Mouse (Mus musculus) A20 (cell line): ENCODE measurements around the gene Chrna4.

Source experiments
- DNase-seq: peaks from one replicate; pipeline ENCODE4 v3.0.0-alpha.2; 2011; ENCODE audit warnings: low read depth, low spot score

Chrna4 gene

GRCm38 (mm10) chr2:181043437-181043836 lies at the start of gene Chrna4:
Gene Chrna4 (minus strand): TSS chr2:181043546.
- DNase-seq: no peak

DNA sequence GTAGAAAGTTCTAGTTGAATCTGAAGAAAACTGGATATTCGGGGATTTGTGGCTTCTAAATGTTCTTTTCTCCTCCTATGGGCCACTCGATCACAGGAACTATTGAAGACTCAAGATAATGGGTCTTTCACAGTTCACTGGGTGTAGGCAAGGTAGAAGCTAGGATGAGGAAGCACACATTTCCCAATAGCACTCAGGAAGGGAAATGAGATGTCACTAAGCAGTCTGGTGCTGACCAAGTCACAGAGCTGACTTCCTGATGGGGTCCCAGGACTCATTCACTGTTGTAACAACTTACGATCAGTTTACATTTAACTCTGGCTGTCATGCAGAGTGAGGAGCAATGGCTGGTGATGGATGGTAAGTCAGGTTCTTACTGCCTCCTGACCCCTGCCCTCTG lies 46.8 kb upstream of the Chrna4 start:
- DNase-seq: no peak

DNA sequence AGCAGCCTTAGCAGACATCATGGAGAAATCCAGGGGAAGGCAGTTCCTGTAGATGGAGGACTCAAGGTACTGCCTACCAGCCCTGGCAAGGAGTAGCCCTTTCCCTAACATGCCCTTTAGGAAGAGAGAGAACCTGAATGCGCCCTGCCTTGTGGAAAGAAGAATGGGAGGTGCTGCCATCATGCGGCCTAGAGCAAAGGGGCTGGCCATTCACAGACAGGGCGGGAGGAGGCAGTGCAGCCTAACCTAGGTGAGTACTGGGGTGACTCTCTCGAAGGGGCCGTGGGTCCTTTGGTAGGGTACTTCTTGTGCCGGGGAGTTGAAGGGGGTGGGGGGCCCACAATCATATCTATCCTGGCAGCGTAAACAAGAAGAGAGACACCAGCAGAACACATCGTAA lies 41.7 kb upstream of the Chrna4 start:
- DNase-seq: no peak

DNA sequence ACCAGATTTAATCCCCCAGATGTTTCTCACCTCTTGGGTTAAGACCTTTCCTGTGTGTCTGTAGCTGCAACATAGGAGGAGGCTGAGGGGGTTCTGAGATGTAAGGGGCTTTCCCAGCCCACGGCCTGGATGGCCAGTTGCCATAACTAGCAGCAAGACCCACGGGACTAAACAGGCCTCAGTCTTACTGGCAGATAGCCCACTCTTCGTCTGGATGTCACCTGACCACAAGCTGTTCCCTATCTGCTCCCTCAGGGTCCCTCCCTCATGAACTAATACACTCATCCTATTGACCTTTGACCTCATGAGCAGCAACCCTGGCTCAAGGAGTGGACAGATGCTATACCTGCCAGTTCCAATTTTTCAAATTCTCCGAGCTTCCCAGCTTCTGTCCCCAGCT lies 40.6 kb upstream of the Chrna4 start:
- DNase-seq: peak; percentile 64

- DNase-seq: no peak
Observed at GRCm38 (mm10) chr2:181080886-181081285, 37.5 kb upstream of the Chrna4 start.

DNA sequence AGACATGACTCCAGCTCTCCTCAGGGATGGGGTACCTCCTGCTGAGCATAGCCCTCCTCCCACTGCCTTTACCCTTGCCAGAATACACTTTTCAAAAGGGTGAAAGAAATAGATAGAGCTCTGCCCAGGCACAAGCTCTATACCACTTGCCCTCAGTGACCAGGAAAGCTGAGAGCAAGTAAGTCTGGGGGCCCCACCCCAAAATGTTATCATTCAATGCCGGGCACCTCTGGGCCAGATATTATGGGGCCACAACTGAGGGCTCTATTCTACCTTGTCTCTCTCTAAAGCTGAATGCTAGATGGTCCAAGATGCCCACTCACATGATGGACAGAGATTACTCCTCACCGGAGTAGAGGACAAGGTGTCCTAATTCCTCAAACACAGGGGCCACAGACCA lies 36.2 kb upstream of the Chrna4 start:
- DNase-seq: no peak

GRCm38 (mm10) chr2:181078908-181079307 lies 35.6 kb upstream of the Chrna4 start:
- no peak for DNase-seq

DNA sequence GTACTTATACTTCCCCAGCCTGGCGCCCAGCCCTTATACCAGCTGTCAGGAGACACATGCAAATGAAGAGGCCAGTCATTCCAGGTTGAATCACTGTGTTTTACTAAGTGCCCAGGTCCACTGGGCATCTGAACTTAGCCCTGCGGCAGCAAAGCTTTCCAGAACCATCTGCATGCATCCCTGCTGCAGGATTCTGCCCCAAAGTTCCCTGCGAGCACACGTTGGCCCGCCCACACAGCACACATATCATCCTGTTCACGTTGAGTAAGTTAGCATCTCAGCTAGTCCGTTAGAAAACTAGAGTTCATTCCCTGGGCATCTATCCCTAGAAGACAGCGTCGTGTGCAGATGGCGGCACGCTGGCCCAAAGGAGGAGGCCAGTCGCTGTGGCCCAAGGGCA lies 32.2 kb upstream of the Chrna4 start:
- DNase-seq: no peak

DNA sequence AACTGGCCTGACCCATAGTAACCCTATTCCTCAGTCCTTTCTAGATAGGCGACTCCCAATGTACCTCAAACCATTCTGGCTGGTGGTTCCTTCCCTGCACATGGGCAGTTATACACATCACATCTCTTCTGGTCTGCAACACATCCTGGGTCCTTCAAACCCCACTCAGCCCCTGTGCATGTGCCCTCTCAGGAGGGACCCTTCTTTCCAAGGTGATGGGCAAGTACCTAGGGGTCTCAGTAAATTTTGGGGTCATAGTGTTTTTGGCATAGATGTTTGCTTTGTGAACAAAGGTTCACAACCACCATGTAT lies 29.0 kb upstream of the Chrna4 start:
- DNase-seq: no peak

DNA sequence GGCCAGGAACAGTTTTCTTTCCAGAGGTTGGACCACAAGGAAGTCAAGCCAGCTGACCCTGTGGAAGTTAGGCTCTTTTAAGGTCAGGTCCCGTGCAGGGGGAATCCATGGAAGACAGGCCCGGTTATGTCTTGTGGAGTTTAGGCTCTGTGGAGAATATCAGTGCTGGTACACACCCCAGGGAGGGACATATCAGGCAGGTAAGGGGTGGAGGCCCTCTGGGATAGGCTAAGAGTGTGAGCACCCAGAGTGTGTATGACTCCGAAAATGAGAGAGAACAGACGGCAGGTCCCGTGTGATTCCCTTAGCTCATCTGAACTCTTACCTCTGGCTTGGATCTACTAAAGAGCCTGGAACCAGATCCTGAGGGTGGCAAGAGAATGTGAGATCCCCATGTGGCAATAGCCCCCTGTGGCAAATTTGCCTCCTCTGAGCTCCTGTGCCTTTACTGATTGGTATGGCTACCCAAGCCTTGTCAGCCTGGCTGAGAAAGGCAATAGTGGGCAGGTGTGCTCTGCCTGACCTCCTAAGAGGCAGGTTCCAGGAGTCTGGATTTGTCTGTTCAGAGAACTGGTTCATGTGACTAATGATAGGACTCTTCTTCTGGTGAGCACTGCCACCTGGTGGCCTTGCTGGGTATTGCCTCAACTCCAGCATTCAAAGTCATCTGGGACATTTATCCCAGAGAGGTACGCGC lies 28.5 kb upstream of the Chrna4 start:
- peak; percentile 63 for DNase-seq

GRCm38 (mm10) chr2:181070136-181070535 lies 26.8 kb upstream of the Chrna4 start:
- DNase-seq: no peak

DNA sequence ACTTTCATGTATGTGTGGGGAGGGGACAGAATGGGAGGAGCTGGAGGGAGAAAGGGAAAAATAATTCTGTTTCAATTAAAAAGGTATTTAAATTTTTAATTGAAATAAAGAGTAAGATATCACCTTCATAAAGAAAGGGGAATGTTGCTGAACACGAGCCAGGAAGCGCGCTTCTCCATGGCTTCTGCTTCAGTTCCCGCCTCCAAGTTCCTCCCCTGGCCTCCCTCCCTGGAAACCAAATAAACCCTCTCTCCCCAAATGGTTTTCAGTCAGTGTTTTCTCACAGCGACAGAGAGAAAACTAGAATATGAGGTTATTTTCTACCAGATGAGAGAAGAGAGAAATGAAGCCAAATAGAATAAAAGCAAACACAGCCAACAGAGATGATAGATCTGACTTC lies 25.2 kb upstream of the Chrna4 start:
- no peak for DNase-seq

DNA sequence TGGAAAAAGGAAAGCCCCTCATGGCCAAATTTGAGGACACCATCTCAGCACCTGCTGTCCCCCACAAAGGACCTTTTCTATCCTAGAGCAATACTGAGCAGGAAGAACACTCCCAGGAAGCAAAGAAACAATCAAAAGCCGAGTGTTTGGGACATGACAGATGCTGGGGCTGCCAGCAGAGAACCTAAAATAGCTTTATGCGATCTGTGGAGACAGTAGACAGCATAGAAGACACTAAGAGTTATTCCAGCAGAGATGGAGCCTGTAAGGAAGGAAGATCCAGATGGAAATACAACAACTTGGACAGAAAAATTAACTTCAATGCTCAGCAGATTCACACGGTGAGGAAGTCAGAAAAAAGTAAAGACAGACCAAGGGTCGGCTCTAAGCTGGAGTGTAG lies 22.5 kb upstream of the Chrna4 start:
- DNase-seq: no peak

GRCm38 (mm10) chr2:181060127-181060526 lies 16.8 kb upstream of the Chrna4 start:
- DNase-seq: peak; percentile 63

DNA sequence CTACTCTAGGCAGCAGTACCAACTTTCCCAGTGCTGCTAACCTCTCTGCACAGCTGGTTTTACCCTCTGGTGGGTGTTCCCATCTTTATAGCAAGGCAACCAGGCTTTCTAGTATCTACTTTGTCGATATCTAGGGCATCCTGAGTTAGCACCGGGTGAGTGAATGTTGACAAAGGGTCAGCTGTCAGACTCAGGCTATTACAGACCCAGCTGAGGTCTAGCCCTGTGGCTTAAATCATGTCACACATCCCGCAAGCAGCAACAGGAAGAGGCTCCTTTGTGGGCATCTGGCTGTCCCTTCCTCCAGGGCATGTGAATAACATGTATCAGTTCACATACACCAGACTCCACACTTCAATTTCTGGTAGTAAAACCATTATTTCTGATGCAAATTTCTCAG lies 14.8 kb upstream of the Chrna4 start:
- no peak for DNase-seq

GRCm38 (mm10) chr2:181057341-181057740 lies 14.0 kb upstream of the Chrna4 start:
- DNase-seq: no peak

- DNase-seq: no peak
Observed at GRCm38 (mm10) chr2:181052171-181052570, 8.8 kb upstream of the Chrna4 start.

DNA sequence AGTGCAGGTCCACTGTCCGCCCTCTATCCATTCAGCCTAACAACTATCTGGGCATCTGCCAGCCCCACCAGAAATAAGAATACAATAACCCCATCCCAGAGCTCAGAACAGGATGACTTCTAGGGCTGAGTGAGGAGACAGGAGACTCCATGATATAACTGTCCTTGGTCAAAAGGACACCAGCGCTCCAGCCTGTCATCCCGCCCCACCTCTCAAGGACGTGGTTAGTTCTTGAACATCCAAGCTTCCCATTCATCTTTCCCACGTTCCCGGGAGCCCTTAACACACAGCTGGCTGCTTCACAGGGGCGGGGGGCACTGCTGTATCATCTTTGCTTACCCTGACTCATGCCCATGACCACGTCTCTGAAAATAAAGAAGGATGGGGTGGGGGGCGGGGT lies 5.6 kb upstream of the Chrna4 start:
- DNase-seq: no peak

DNA sequence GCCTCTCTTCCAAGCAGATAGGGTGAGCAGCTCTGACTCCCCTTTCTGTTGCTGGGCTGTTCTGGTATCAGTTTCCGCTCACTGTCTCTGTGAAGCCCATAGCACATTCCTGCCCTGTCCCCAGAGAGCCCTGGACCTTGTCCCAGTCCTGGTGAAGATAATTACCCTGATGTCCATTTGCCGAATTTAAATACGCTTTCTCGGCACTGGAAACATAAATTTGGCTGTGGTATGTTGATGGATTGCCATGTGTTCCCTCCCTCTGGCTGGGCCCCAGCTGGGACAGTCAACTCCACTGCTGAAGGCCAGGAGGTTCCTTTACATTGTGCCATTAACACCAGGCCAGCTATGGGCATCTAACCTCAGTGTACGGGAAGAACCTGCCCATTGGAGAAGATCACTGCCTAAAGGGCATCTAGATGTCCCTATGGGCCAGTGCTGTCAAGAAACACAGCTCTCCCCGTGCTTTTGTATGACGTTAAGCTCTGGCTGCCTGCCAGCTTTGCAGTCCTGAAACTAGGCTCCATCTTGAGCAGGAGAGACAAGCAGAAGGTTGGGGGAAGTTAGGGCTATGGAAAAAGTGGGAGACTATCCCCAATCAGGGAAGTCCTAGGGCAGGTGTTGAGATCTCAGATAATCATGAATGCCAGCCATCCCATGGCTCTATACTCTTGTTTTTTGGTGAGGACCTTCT lies 5.1 kb upstream of the Chrna4 start:
- DNase-seq: no peak

GRCm38 (mm10) chr2:181044001-181044400 lies 655 bp upstream of the Chrna4 start:
- DNase-seq: no peak

GRCm38 (mm10) chr2:181042376-181042775 lies 970 bp downstream of the Chrna4 start:
- no peak for DNase-seq

DNA sequence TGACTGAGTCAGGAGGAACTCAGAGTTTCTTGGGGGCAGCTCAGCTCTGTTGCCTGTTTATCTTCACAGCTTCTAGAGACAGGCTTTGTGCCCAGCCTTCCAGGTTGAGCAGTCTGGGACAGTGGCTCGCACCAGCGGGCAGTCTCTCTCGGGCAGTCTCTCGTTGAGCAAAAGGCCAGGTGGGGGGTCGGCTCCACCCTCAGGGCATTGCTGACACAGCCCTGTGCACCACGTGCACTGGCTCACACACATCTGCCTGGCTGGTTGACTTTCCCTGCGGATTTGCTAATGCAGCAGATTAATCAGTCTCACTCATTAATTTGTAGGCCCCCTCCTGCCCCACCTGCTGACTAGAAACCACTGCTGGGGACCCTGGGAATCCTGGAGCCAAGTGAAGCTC lies 1.4 kb downstream of the Chrna4 start:
- no peak for DNase-seq

GRCm38 (mm10) chr2:181039356-181039680 lies 4.0 kb downstream of the Chrna4 start:
- no peak for DNase-seq
